Mouse (Mus musculus) liver, adult 2 months (tissue): Measurements from ENCODE around the gene Usp18. TPM values are rescaled to one million over a fixed set of nuclear protein-coding genes. Genes with fewer than 3 reads are reported as not detected.

ENCODE experiments used
- DNase-seq: peaks from one replicate; pipeline ENCODE4 v3.0.0-alpha.2; 2011; ENCODE audit warnings: low read depth, low spot score; ENCODE audit errors: extremely low read depth
- H3K27ac ChIP-seq: fragments of 200-500 bp; replicated peaks from 2 replicates; pipeline ENCODE4 v1.5.1; 2012; ENCODE audit warnings: low read depth, mild to moderate bottlenecking, control low read depth, inconsistent platforms, low read length; ENCODE audit not compliant: insufficient read depth
- H3K27me3 ChIP-seq: fragments of 200-500 bp; 2 replicates; pipeline ENCODE4 v1.6.1; 2012; ENCODE audit warnings: mild to moderate bottlenecking, moderate library complexity, low read length, inconsistent platforms; ENCODE audit not compliant: control insufficient read depth, insufficient read depth
- H3K36me3 ChIP-seq: fragments of 200-500 bp; 2 replicates; pipeline ENCODE4 v1.6.1; 2012; ENCODE audit warnings: low read length, inconsistent platforms; ENCODE audit not compliant: control insufficient read depth, insufficient read depth
- H3K4me1 ChIP-seq: fragments of 200-500 bp; 2 replicates; pipeline ENCODE4 v1.6.1; 2011; ENCODE audit warnings: low read length; ENCODE audit not compliant: control insufficient read depth, insufficient read depth
- H3K4me3 ChIP-seq: fragments of 200-500 bp; 2 replicates; pipeline ENCODE4 v1.5.1; 2011; ENCODE audit warnings: low read depth, mild to moderate bottlenecking, control low read depth, low read length, moderate library complexity; ENCODE audit not compliant: insufficient read depth
- H3K79me2 ChIP-seq: fragments of 200-500 bp; 2 replicates; pipeline ENCODE4 v1.6.1; 2012; ENCODE audit warnings: inconsistent platforms, mild to moderate bottlenecking, low read length, moderate library complexity; ENCODE audit not compliant: control insufficient read depth, insufficient read depth
- H3K9ac ChIP-seq: fragments of 200-500 bp; 2 replicates; pipeline ENCODE4 v1.6.1; 2012; ENCODE audit warnings: low read depth, mild to moderate bottlenecking, control low read depth, inconsistent platforms, low read length
- CTCF ChIP-seq: fragments of 200-500 bp; IDR thresholded peaks from 2 replicates; pipeline ENCODE4 v1.5.1; 2011; ENCODE audit warnings: low read depth, low read length, control low read depth
- POLR2A ChIP-seq: fragments of 200-500 bp; IDR thresholded peaks from 2 replicates; pipeline ENCODE4 v1.6.1; 2011; ENCODE audit warnings: low read length, control low read depth; ENCODE audit not compliant: insufficient read depth; ENCODE audit errors: extremely low read depth
- WGBS: fragments of 180-500 bp; shearing (Covaris S2); methylation state at CpG from one replicate; pipeline ENCODE4 v1.1.7; 2018; 5-methylcytosine and 5-hydroxymethylcytosine counted together
- polyA plus RNA-seq: library from polyadenylated mRNA; depleted of rRNA; stranded (reverse); fragments of >200 nt; gene quantifications from 2 replicates; pipeline ENCODE4 v1.2.3, GENCODE M21; 2012
- total RNA-seq: library from RNA; depleted of rRNA; stranded (reverse); fragments of >200 nt; gene quantifications from 2 replicates; pipeline ENCODE4 v1.2.3, GENCODE M21; 2014

Gene Usp18
- total and polyA plus RNA-seq, 2 experiments, result 25.5 to 27.8 TPM

DNA sequence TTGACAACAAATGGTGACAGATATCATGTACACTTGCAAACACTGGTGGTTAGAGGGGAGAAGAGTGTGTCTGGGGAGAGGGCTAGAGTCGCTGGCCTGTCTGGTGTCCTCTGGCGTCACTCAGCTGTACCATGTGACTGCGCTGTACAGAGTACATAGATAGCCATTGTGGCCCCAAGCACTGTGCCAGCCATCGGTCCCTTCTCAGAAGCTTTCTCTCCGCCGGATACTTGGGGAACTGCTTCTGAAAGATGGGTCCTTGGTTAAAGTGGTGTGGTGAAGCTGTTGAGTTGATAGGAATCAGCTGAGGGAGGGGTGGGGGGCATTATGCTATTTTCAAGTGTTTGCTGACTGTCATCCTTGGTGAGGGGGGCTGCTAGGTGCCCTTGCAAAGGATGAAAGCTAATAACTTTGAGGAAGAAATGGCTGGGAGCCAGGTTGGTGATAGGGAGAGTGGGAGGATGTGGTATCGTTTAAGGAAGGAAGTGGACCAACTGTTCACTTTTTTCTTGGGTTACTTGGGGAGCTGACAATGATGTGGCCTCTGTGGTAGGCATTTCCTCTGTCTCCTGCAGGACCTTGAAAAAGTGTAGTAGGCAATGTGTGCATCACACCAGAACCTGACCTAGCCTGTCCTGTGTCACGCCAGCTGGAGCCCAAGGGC is 30.9 kb upstream of the Usp18 start:
- H3K27me3 ChIP-seq, result no peaks in the 10 kb centered on the region
- WGBS, result 86% methylated on average over 8 of the region's 8 CpGs
- H3K36me3 ChIP-seq, result no peaks in the 10 kb centered on the region
- TF ChIP-seq CTCF (no peak), POLR2A (no peak)
- no peak overlapping the region for H3K9ac ChIP-seq
- no peaks in the 10 kb centered on the region for H3K79me2 ChIP-seq
- H3K4me3 ChIP-seq, result no peak overlapping the region
- DNase-seq, result no peak
- H3K27ac ChIP-seq, result no peak overlapping the region
- H3K4me1 ChIP-seq, result peaks cover 6% of the 10 kb centered on the region

DNA sequence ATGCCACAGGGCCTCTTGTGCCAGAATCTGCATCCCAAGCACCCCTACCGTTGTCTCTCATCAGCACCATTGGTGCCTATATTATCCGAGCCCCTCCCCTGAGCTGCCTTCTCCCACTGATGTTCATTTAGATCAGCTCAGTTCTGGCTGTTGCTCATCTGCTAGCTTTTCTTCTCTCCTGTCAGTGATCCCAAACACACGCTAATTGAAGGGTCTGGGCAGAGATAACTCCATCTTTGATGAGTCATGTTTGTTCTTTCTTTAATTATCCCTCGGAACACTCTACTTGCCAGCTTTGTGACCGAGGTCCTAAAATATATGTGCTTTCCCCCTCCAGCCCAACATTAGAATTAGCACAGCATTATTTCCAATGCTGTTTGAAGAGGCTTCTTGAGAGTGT is 30.4 kb upstream of the Usp18 start:
- Histone ChIP-seq H3K27me3 (no peaks in the 10 kb centered on the region), H3K79me2 (no peaks in the 10 kb centered on the region), H3K36me3 (no peaks in the 10 kb centered on the region), H3K27ac (no peak overlapping the region), H3K9ac (no peak overlapping the region), H3K4me3 (no peak overlapping the region), H3K4me1 (peaks cover 6% of the 10 kb centered on the region)
- TF ChIP-seq CTCF (no peak), POLR2A (no peak)
- 80% methylated on average over 5 of the region's 5 CpGs for WGBS
- DNase-seq, result no peak

DNA sequence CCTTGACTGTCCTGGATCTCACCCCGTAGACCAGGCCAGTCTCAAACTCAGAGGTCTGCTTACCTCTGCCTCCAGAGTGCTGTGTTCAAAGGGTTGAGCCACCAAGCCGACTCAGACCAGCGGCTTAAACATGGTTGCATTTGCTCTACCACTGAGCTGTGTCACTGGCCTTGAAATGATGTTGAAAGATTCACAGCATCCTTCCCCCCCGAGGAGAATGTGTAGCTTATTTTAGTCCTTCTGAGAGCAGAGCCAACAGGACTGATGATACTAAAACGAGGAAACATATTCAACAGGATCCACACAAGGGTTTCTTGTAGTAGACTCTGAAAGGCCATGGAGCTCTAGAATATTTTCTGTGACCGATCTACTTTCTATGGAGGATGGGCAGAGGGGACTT is 29.8 kb upstream of the Usp18 start:
- H3K9ac ChIP-seq, result no peak overlapping the region
- TF ChIP-seq CTCF (no peak), POLR2A (no peak)
- H3K4me1 ChIP-seq, result peaks cover 5% of the 10 kb centered on the region
- H3K4me3 ChIP-seq, result no peak overlapping the region
- no peaks in the 10 kb centered on the region for H3K79me2 ChIP-seq
- H3K36me3 ChIP-seq, result no peaks in the 10 kb centered on the region
- H3K27ac ChIP-seq, result no peak overlapping the region
- H3K27me3 ChIP-seq, result no peaks in the 10 kb centered on the region
- WGBS, result 73% methylated on average over 6 of the region's 6 CpGs
- no peak for DNase-seq

DNA sequence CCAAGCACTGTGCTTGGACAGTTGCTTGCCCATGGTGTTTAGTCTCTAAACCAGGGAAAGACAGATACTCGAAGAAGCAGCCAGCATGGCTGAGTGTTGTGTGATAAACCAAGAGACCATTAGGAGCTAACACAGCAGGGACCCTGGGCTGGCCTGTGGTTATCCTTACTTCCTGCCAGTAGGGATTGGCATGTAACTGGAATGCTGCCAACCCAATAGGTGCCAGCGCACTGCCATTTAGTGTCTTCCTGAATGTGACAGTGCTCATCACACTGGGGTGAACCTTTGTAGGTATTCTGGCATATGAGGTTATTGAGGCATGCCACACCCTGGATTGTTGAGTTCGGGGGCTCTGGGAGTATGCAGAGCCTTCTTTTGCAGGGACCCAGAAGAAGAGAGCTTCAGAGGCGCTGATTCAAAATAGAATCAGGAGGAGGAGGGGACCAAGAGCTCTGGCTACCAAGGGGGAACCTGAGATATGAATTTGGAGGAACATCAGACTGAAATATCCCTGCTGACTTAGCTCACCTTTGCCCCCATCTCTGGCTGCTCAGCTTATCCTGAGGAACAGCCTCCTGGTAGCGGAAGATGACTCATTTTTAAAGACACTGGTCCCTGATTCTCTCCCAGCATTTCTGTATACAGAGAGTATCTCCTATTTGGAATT is 29.0 kb upstream of the Usp18 start:
- DNase-seq, result no peak
- H3K36me3 ChIP-seq, result no peaks in the 10 kb centered on the region
- H3K9ac ChIP-seq, result no peak overlapping the region
- peaks cover 6% of the 10 kb centered on the region for H3K4me1 ChIP-seq
- no peaks in the 10 kb centered on the region for H3K79me2 ChIP-seq
- no peaks in the 10 kb centered on the region for H3K27me3 ChIP-seq
- no peak for TF ChIP-seq POLR2A
- TF ChIP-seq CTCF, result no peak
- H3K27ac ChIP-seq, result no peak overlapping the region
- H3K4me3 ChIP-seq, result no peak overlapping the region
- WGBS, result 81% methylated on average over 5 of the region's 5 CpGs

DNA sequence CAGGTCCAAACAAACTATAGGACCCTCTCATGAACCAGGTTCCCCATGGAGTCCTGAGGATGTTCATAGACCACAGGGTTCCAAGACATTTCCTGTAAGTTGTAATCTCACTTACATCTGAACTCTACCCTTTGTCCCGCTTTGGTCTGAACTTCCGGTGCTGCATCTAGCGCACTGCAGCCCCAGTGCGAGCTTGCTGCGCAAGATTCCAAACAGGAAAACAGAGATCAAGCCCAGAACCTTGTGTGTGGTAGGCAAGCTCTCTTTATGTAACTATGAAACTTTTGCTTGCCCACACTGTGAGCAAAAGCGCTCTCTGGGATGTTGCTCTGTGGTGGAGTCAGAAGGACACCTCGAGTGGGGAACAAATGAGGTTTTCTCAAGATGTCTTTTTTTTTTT is 27.7 kb upstream of the Usp18 start:
- no peak for TF ChIP-seq CTCF
- TF ChIP-seq POLR2A, result no peak

DNA sequence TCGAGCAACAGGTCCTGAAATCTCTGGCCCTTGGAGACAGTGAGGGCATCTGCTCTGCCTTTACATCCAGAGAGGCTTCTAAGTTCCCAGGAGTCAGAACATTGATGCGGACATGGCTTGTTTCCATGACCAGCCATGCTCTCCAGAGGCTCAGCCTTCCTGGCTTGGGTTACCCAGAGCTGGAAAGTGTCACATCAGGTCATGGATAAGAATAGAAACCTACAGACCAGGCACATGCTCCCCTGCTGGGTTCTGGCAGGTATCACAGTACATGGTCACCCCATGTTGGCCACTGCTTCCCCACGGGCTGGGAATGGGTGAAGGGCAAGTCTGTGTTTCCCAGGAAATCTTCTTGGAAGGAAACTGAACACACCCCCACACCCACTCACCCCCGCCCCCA is 26.3 kb upstream of the Usp18 start:
- 83% methylated on average over 4 of the region's 4 CpGs for WGBS
- Histone ChIP-seq H3K36me3 (no peaks in the 10 kb centered on the region), H3K79me2 (no peaks in the 10 kb centered on the region), H3K27ac (no peak overlapping the region), H3K9ac (no peak overlapping the region), H3K27me3 (no peaks in the 10 kb centered on the region), H3K4me3 (no peak overlapping the region), H3K4me1 (peaks cover 7% of the 10 kb centered on the region)
- TF ChIP-seq CTCF (no peak), POLR2A (no peak)
- no peak for DNase-seq

More for the DNA sequence above, 27.7 kb upstream of the Usp18 start:
- H3K27me3 ChIP-seq, result no peaks in the 10 kb centered on the region
- WGBS, result 77% methylated on average over 7 of the region's 7 CpGs
- no peak overlapping the region for H3K27ac ChIP-seq
- no peak overlapping the region for H3K9ac ChIP-seq
- no peaks in the 10 kb centered on the region for H3K79me2 ChIP-seq
- no peak for DNase-seq
- H3K4me3 ChIP-seq, result no peak overlapping the region
- no peaks in the 10 kb centered on the region for H3K36me3 ChIP-seq
- H3K4me1 ChIP-seq, result peaks cover 4% of the 10 kb centered on the region
